Mouse (Mus musculus): ENCODE data around the gene Ctrc. TPM values are rescaled to one million over a fixed set of nuclear protein-coding genes. Genes with fewer than 3 reads are reported as not detected.

Ctrc gene
- polyA plus RNA-seq, 1 experiment from 2014 or later = not detected

DNA sequence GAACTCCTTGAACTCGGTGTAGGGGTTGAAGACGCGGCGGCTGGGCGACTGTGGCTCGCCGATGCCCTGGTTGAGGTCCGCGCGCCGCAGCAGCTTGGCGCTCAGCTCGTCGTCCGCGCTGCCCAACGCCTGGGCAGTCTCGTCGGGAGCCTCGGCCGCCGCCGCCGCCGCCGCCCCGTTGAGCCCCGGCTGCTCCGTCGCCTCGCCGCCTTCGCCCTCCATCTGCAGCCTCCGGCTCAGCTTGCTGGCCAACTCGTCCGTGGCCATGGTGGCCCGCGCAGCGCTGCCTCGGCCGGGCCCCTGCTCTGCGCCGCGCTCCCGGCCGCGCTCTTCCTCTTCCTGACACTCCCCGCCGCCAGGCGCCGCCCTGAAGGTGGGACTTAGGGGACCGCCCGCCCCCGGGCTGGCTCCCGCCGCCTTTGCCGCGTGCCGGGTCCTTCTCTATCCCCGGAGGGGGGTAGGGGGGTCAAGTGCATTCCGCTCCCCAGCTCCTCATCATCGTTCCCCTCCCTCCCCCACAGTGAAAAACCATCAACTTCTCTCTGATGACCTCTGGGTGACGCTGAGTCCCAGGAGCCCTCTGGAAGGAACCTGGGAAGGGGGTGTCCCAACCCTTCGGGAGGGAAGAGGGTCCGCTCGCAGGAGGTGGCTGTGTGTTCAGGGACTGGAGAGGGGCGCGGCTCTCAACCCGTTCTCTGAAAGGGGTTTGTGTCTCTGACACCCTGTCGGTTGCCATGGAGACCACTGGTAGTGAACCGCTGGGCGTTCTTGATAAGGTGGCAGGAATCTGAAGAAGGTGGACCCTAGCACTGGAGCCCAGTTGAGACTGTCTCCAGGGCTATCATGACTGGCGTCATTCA lies 28.7 kb upstream of the Ctrc start, which contains the start of gene Efhd2:
Gene Efhd2 (minus strand): TSS at position 320 of the 860 bp plus-strand sequence.
- Histone ChIP-seq H3K4me2 (replicated peaks; ENCODE audit: low read depth) (peak within 1 kb of the TSS; percentile 95), H3K4me1 (replicated peaks; ENCODE audit: control insufficient read depth, insufficient read depth) (peaks cover 9% of the 10 kb centered on the region), H3K4me3 (ENCODE audit: low read depth, low read length) (peak within 1 kb of the TSS; percentile 88), H3K9me3 (ENCODE audit: control insufficient read depth, low read length) (no peaks in the 10 kb centered on the region), H3K36me3 (ENCODE audit: control insufficient read depth, insufficient read depth, low read length) (no peaks in the 10 kb centered on the region), H3K27ac (replicated peaks) (peak within 1 kb of the TSS; percentile 83), H3K27me3 (ENCODE audit: control insufficient read depth, insufficient read depth, low read length) (no peaks in the 10 kb centered on the region), H3K9ac (ENCODE audit: low read length) (peak within 1 kb of the TSS; percentile 90)
- ATAC-seq (ENCODE audit: low FRiP score, low TSS enrichment) (peak; percentile 80), DNase-seq (ENCODE audit: low spot score) (peak; percentile 86)
- TF ChIP-seq EP300 (optimal IDR thresholded peaks at IDR 0.05) (no peak), CTCF (IDR thresholded peaks at IDR 0.05; ENCODE audit: low read depth) (peak; percentile 51)
- under 1% methylated on average over 37 of the region's 73 CpGs for WGBS

GRCm38 (mm10) chr4:141874111-141874600 lies 28.0 kb upstream of the Ctrc start:
- no peaks in the 10 kb centered on the region for H3K27me3 ChIP-seq (ENCODE audit: control insufficient read depth, insufficient read depth, low read length)
- no peaks in the 10 kb centered on the region for H3K9me3 ChIP-seq (ENCODE audit: control insufficient read depth, low read length)
- ATAC-seq (ENCODE audit: low FRiP score, low TSS enrichment) = no peak
- TF ChIP-seq EP300 (optimal IDR thresholded peaks at IDR 0.05) = no peak
- no peak for TF ChIP-seq CTCF (IDR thresholded peaks at IDR 0.05; ENCODE audit: low read depth)
- peak overlapping the region; percentile 90 for H3K9ac ChIP-seq (ENCODE audit: low read length)
- WGBS = 1% methylated on average over 19 of the region's 19 CpGs
- H3K27ac ChIP-seq (replicated peaks) = peak overlapping the region; percentile 83
- no peaks in the 10 kb centered on the region for H3K36me3 ChIP-seq (ENCODE audit: control insufficient read depth, insufficient read depth, low read length)
- DNase-seq (ENCODE audit: low spot score) = no peak
- H3K4me1 ChIP-seq (replicated peaks; ENCODE audit: control insufficient read depth, insufficient read depth) = peaks cover 11% of the 10 kb centered on the region
- peak overlapping the region; percentile 95 for H3K4me2 ChIP-seq (replicated peaks; ENCODE audit: low read depth)
- H3K4me3 ChIP-seq (ENCODE audit: low read depth, low read length) = peak overlapping the region; percentile 88

DNA sequence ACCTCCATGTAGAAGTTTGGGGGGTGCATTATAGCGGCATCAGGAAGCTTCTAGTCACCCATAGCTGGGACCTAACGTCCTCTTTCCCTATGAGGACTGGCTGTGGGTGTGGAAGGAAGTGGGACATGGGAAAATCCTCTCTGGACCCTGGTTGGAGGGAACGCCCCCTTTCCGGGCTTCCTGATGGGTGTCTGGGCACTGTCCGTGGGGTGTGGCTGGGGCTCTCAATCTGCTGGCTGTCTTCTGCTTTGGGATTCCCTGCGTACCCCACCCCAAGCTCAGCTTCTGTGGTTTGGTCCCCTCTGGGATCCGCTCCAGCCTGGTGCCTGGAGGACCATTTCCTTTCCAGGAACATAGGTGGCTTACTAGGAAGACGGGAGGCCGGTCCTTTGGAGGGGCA lies 26.8 kb upstream of the Ctrc start:
- WGBS = 52% methylated on average over 9 of the region's 9 CpGs

GRCm38 (mm10) chr4:141871909-141872308 lies 25.8 kb upstream of the Ctrc start:
- Histone ChIP-seq H3K9ac (ENCODE audit: low read length) (peak overlapping the region; percentile 61), H3K4me1 (replicated peaks; ENCODE audit: control insufficient read depth, insufficient read depth) (peaks cover 16% of the 10 kb centered on the region), H3K27me3 (ENCODE audit: control insufficient read depth, insufficient read depth, low read length) (no peaks in the 10 kb centered on the region), H3K9me3 (ENCODE audit: control insufficient read depth, low read length) (no peaks in the 10 kb centered on the region), H3K4me2 (replicated peaks; ENCODE audit: low read depth) (peak overlapping the region; percentile 95), H3K4me3 (ENCODE audit: low read depth, low read length) (peak overlapping the region; percentile 88), H3K36me3 (ENCODE audit: control insufficient read depth, insufficient read depth, low read length) (no peaks in the 10 kb centered on the region), H3K27ac (replicated peaks) (peak overlapping the region; percentile 88)
- ATAC-seq (ENCODE audit: low FRiP score, low TSS enrichment) (no peak), DNase-seq (ENCODE audit: low spot score) (peak; percentile 63)
- WGBS = 39% methylated on average over 9 of the region's 9 CpGs
- TF ChIP-seq EP300 (optimal IDR thresholded peaks at IDR 0.05) (no peak), CTCF (IDR thresholded peaks at IDR 0.05; ENCODE audit: low read depth) (no peak)

More for the DNA sequence above, 26.8 kb upstream of the Ctrc start:
- H3K4me2 ChIP-seq (replicated peaks; ENCODE audit: low read depth) = peak overlapping the region; percentile 95
- peak overlapping the region; percentile 90 for H3K9ac ChIP-seq (ENCODE audit: low read length)
- no peaks in the 10 kb centered on the region for H3K27me3 ChIP-seq (ENCODE audit: control insufficient read depth, insufficient read depth, low read length)
- no peak for TF ChIP-seq CTCF (IDR thresholded peaks at IDR 0.05; ENCODE audit: low read depth)
- no peak for TF ChIP-seq EP300 (optimal IDR thresholded peaks at IDR 0.05)
- no peaks in the 10 kb centered on the region for H3K36me3 ChIP-seq (ENCODE audit: control insufficient read depth, insufficient read depth, low read length)
- peaks cover 13% of the 10 kb centered on the region for H3K4me1 ChIP-seq (replicated peaks; ENCODE audit: control insufficient read depth, insufficient read depth)
- H3K27ac ChIP-seq (replicated peaks) = peak overlapping the region; percentile 83
- peak overlapping the region; percentile 88 for H3K4me3 ChIP-seq (ENCODE audit: low read depth, low read length)
- ATAC-seq (ENCODE audit: low FRiP score, low TSS enrichment) (no peak), DNase-seq (ENCODE audit: low spot score) (no peak)
- H3K9me3 ChIP-seq (ENCODE audit: control insufficient read depth, low read length) = no peaks in the 10 kb centered on the region

DNA sequence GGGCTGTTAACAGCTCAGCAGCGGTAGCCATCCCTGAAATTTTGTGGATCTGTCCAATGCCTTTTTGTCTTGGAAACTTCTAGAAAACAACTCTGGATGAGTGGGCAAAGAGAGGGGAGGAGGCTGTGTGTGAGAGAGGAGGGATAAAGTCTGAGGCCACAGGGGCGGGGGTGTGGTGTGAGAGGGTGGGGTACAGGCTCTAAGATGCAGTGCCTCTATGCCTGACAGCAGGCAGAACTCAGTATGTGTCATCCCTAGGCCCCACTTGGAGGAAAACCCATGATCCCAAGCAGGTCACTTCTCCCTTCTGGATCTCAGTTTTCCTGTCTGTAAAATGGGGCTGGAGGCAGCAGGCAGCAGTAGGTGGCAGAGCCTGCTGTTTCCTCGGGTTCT lies 25.2 kb upstream of the Ctrc start:
- Histone ChIP-seq H3K27ac (replicated peaks) (peak overlapping the region; percentile 88), H3K4me1 (replicated peaks; ENCODE audit: control insufficient read depth, insufficient read depth) (peaks cover 19% of the 10 kb centered on the region), H3K4me3 (ENCODE audit: low read depth, low read length) (no peak overlapping the region; the same call in 1 of the 2 replicates), H3K4me2 (replicated peaks; ENCODE audit: low read depth) (peak overlapping the region; percentile 95; the same call in 1 of the 2 replicates), H3K9me3 (ENCODE audit: control insufficient read depth, low read length) (no peaks in the 10 kb centered on the region), H3K27me3 (ENCODE audit: control insufficient read depth, insufficient read depth, low read length) (no peaks in the 10 kb centered on the region), H3K36me3 (ENCODE audit: control insufficient read depth, insufficient read depth, low read length) (no peaks in the 10 kb centered on the region), H3K9ac (ENCODE audit: low read length) (no peak overlapping the region)
- TF ChIP-seq CTCF (IDR thresholded peaks at IDR 0.05; ENCODE audit: low read depth) (no peak), EP300 (optimal IDR thresholded peaks at IDR 0.05) (no peak)
- 74% methylated on average over 3 of the region's 3 CpGs for WGBS
- no peak for DNase-seq (ENCODE audit: low spot score)
- no peak for ATAC-seq (ENCODE audit: low FRiP score, low TSS enrichment)

Data from stomach, postnatal 0 days (tissue).